Mouse (Mus musculus): ENCODE data around the gene Acss3.

The Acss3 gene

GRCm38 (mm10) chr10:107123529-107124335 lies at the start of gene Acss3:
TSS of gene Acss3 (minus strand) at chr10:107123668.
- no peak for DNase-seq (ENCODE audit: low spot score in 2 of 2)

GRCm38 (mm10) chr10:107172003-107172689 lies 48.7 kb upstream of the Acss3 start:
- DNase-seq (ENCODE audit: low spot score in 2 of 2), result no peak

- DNase-seq (ENCODE audit: low spot score in 2 of 2), result no peak
These were observed 43.0 kb upstream of the Acss3 start for GRCm38 (mm10) chr10:107166486-107166885.

- no peak for DNase-seq (ENCODE audit: low spot score in 2 of 2)
These were observed 25.3 kb upstream of the Acss3 start for GRCm38 (mm10) chr10:107148759-107149158.

GRCm38 (mm10) chr10:107144016-107144415 lies 20.5 kb upstream of the Acss3 start:
- no peak for DNase-seq (ENCODE audit: low spot score in 2 of 2)

- no peak for DNase-seq (ENCODE audit: low spot score in 2 of 2)
These were observed 19.4 kb upstream of the Acss3 start for GRCm38 (mm10) chr10:107142910-107143309.

GRCm38 (mm10) chr10:107122744-107123528 lies 532 bp downstream of the Acss3 start:
- no peak for DNase-seq (ENCODE audit: low spot score in 2 of 2)

- DNase-seq (ENCODE audit: low spot score in 2 of 2), result no peak
These were observed 2.2 kb downstream of the Acss3 start for GRCm38 (mm10) chr10:107121301-107121700.

GRCm38 (mm10) chr10:107119135-107119534 lies 4.3 kb downstream of the Acss3 start:
- DNase-seq (ENCODE audit: low spot score in 2 of 2), result no peak

GRCm38 (mm10) chr10:107116709-107117267 lies 6.7 kb downstream of the Acss3 start:
- DNase-seq (ENCODE audit: low spot score in 2 of 2), result no peak

GRCm38 (mm10) chr10:107115930-107116642 lies 7.4 kb downstream of the Acss3 start:
- no peak for DNase-seq (ENCODE audit: low spot score in 2 of 2)

GRCm38 (mm10) chr10:107115121-107115520 lies 8.3 kb downstream of the Acss3 start:
- no peak for DNase-seq (ENCODE audit: low spot score in 2 of 2)

- DNase-seq (ENCODE audit: low spot score in 2 of 2), result no peak
These were observed 29.0 kb downstream of the Acss3 start for GRCm38 (mm10) chr10:107094452-107094851.

GRCm38 (mm10) chr10:107053846-107054624 lies 69.4 kb downstream of the Acss3 start:
- no peak for DNase-seq (ENCODE audit: low spot score in 2 of 2)

- no peak for DNase-seq (ENCODE audit: low spot score in 2 of 2)
These were observed 73.0 kb downstream of the Acss3 start for GRCm38 (mm10) chr10:107050489-107050888.

GRCm38 (mm10) chr10:107042656-107043055 lies 80.8 kb downstream of the Acss3 start:
- no peak for DNase-seq (ENCODE audit: low spot score in 2 of 2)

GRCm38 (mm10) chr10:107040837-107041236 lies 82.6 kb downstream of the Acss3 start:
- DNase-seq (ENCODE audit: low spot score in 2 of 2), result no peak

- no peak for DNase-seq (ENCODE audit: low spot score in 2 of 2)
These were observed 83.1 kb downstream of the Acss3 start for GRCm38 (mm10) chr10:107040378-107040777.

GRCm38 (mm10) chr10:107039211-107039610 lies 84.3 kb downstream of the Acss3 start:
- DNase-seq (ENCODE audit: low spot score in 2 of 2), result no peak

- no peak for DNase-seq (ENCODE audit: low spot score in 2 of 2)
These were observed 99.2 kb downstream of the Acss3 start for GRCm38 (mm10) chr10:107024254-107024653.

GRCm38 (mm10) chr10:107021118-107021517 lies 102.3 kb downstream of the Acss3 start:
- no peak for DNase-seq (ENCODE audit: low spot score in 2 of 2)
